Mouse (Mus musculus) neural tube, embryonic 14.5 days (tissue): ENCODE measurements around the gene Pex3. TPM values are rescaled to one million over a fixed set of nuclear protein-coding genes. Genes with fewer than 3 reads are reported as not detected.

Experiments
- ATAC-seq: fragments of 200-750 bp; cut with Nextera tagmentation; 2 replicates; pipeline ENCODE4 v1.8.0; 2017; ENCODE audit warnings: low read depth, mild to moderate bottlenecking, moderate TSS enrichment, moderate library complexity
- H3K27ac ChIP-seq: fragments of 300-500 bp; sonication (generic); 2 replicates; pipeline ENCODE4 v1.5.1; 2014; ENCODE audit warnings: low read depth, mild to moderate bottlenecking, control low read depth, low read length, moderate library complexity, mixed read lengths
- H3K27me3 ChIP-seq: fragments of 300-500 bp; sonication (generic); 2 replicates; pipeline ENCODE4 v1.6.1; 2014; ENCODE audit warnings: low read length; ENCODE audit not compliant: control insufficient read depth, insufficient read depth
- H3K36me3 ChIP-seq: fragments of 300-500 bp; sonication (generic); 2 replicates; pipeline ENCODE4 v1.6.1; 2014; ENCODE audit warnings: low read length, mixed read lengths; ENCODE audit not compliant: control insufficient read depth, insufficient read depth
- H3K4me1 ChIP-seq: fragments of 300-500 bp; sonication (generic); 2 replicates; pipeline ENCODE4 v1.6.1; 2014; ENCODE audit warnings: low read length; ENCODE audit not compliant: control insufficient read depth, insufficient read depth
- H3K4me2 ChIP-seq: fragments of 300-500 bp; sonication (generic); 2 replicates; pipeline ENCODE4 v1.6.1; 2014; ENCODE audit warnings: mild to moderate bottlenecking, low read depth, low read length, control low read depth
- H3K4me3 ChIP-seq: fragments of 300-500 bp; sonication (generic); 2 replicates; pipeline ENCODE4 v1.5.1; 2014; ENCODE audit warnings: low read depth, low read length, control low read depth, mixed read lengths
- H3K9ac ChIP-seq: fragments of 300-500 bp; sonication (generic); replicated peaks from 2 replicates; pipeline ENCODE4 v1.6.1; 2014; ENCODE audit warnings: low read depth, mild to moderate bottlenecking, control low read depth, low read length, mixed read lengths
- H3K9me3 ChIP-seq: fragments of 300-500 bp; sonication (generic); 2 replicates; pipeline ENCODE4 v1.6.1; 2016; ENCODE audit warnings: low read length; ENCODE audit not compliant: control insufficient read depth
- WGBS: fragments of 180-500 bp; shearing (Covaris S2); extraction: QIAGEN DNeasy Blood & Tissue Kit; methylation state at CpG from one replicate; pipeline ENCODE4 v1.1.7; 2014; 5-methylcytosine and 5-hydroxymethylcytosine counted together
- polyA plus RNA-seq: library from polyadenylated mRNA; unstranded; fragments of >200 nt; fragmentation: Nextera tagmentation; extraction: Ambion mirVana; gene quantifications from 2 replicates; pipeline ENCODE4 v1.2.1, GENCODE M21; 2014

The Pex3 gene
- polyA plus RNA-seq, 1 experiment from 2014 or later, result 31.9 TPM

- Histone ChIP-seq H3K27me3 (0 out of 2 replicates have a peak, but pooled peaks cover 3% of the 10 kb centered on the region), H3K4me2 (peak overlapping the region; percentile 100; the same call in 1 of the 2 replicates)
Observed at GRCm38 (mm10) chr10:13475121-13475520, 77.8 kb downstream of the Pex3 start.

DNA sequence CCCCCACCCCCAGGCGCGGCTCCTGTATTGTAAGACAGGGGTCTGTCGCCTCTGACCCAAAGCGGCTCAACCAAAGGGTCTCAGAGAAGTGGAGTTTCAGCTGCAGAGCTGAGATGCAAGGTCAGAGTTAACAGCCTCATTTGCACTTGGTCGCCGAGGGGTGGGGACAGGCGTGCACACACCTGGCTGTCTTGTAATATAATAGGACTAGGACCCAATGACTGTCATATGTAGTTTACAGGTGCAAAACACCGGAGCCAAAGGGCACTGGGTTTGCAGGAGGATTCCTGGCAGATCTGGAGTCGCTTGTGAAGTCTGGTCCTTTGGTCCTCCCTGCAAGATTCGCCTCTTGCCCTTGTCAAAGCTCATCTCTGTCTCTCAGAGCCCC lies 78.4 kb downstream of the Pex3 start:
- peaks cover 7% of the 10 kb centered on the region; the same call in 1 of the 2 replicates for H3K4me1 ChIP-seq
- H3K36me3 ChIP-seq, result no peaks in the 10 kb centered on the region
- no peak for ATAC-seq
- H3K4me2 ChIP-seq, result peak overlapping the region; percentile 100
- peak overlapping the region; percentile 68 for H3K4me3 ChIP-seq
- H3K9me3 ChIP-seq, result no peaks in the 10 kb centered on the region
- H3K27me3 ChIP-seq, result 0 out of 2 replicates have a peak, but pooled peaks cover 3% of the 10 kb centered on the region
- H3K9ac ChIP-seq, result peak overlapping the region; percentile 65; the same call in 1 of the 2 replicates
- WGBS, result 6% methylated on average over 10 of the region's 10 CpGs
- H3K27ac ChIP-seq, result no peak overlapping the region

More at GRCm38 (mm10) chr10:13475121-13475520, 77.8 kb downstream of the Pex3 start:
- no peaks in the 10 kb centered on the region for H3K36me3 ChIP-seq
- no peak for ATAC-seq
- no peak overlapping the region for H3K27ac ChIP-seq
- H3K4me1 ChIP-seq, result peaks cover 7% of the 10 kb centered on the region; the same call in 1 of the 2 replicates
- H3K9ac ChIP-seq, result no peak overlapping the region
- no peak overlapping the region for H3K4me3 ChIP-seq
- no peaks in the 10 kb centered on the region for H3K9me3 ChIP-seq
- WGBS, result 31% methylated on average over 7 of the region's 7 CpGs

Other genes with a start within 250 kb of the Pex3 start
- gene Phactr2, start 78.7 kb downstream of the Pex3 start, polyA plus RNA-seq, result 7.5 and 11.3 TPM in 2 replicates
- 46.3 and 47.5 TPM in 2 replicates for gene Fuca2, start 53.6 kb downstream of the Pex3 start, polyA plus RNA-seq
- gene Adat2, start 248 bp downstream of the Pex3 start, polyA plus RNA-seq, result 2.2 and 2.4 TPM in 2 replicates